Mouse (Mus musculus) ovary, adult 10 weeks (tissue): Measurements from ENCODE around the gene Gna13. TPM values are rescaled to one million over a fixed set of nuclear protein-coding genes. Genes with fewer than 3 reads are reported as not detected.

Experiments used
- polyA plus RNA-seq: library from polyadenylated mRNA; stranded (reverse); fragments of 350-450 nt; fragmentation: Illumina TruSeq; extraction: RNeasy Lipid Tissue Mini Kit (QIAGEN cat#74804); gene quantifications from one replicate; pipeline ENCODE4 v1.2.3, GENCODE M21; 2014

Gna13 gene
- polyA plus RNA-seq = 65.8 TPM

GRCm38 (mm10) chr11:109362463-109363190 is at the start of gene Gna13:
TSS of gene Gna13 (plus strand) at chr11:109362831.

GRCm38 (mm10) chr11:109413617-109414016 is 51.0 kb downstream of the Gna13 start, which contains the start of gene 9930022D16Rik:
TSS of gene 9930022D16Rik (plus strand) at chr11:109413917.

GRCm38 (mm10) chr11:109425392-109426271 is 63.0 kb downstream of the Gna13 start, which contains the start of gene Amz2:
TSS of gene Amz2 (plus strand) at chr11:109425946.

Other genes starting within 250 kb of the Gna13 start
- not detected for gene E030025P04Rik, start 218.5 kb upstream of the Gna13 start, polyA plus RNA-seq
- gene Rgs9, start 64.7 kb upstream of the Gna13 start, polyA plus RNA-seq = 0.57 TPM
- gene 9930022D16Rik, start 51.1 kb downstream of the Gna13 start, polyA plus RNA-seq = not detected
- 50.5 TPM for gene Amz2, start 63.1 kb downstream of the Gna13 start, polyA plus RNA-seq
- 3.5 TPM for gene Arsg, start 110.5 kb downstream of the Gna13 start, polyA plus RNA-seq
- gene Slc16a6, start 110.8 kb downstream of the Gna13 start, polyA plus RNA-seq = 7.2 TPM
- gene Wipi1, start 249.1 kb downstream of the Gna13 start, polyA plus RNA-seq = 103 TPM